Mouse (Mus musculus): ENCODE results near the gene AC131692.1.

Gene AC131692.1

GRCm38 (mm10) chr19:6067724-6068415 lies 26.3 kb upstream of the AC131692.1 start, which contains the start of gene Tm7sf2:
Tm7sf2 (minus strand) TSS chr19:6068373.
- peak; percentile 92 for DNase-seq (ENCODE audit: low read depth)

- DNase-seq (ENCODE audit: low read depth), result peak; percentile 46
Measured at GRCm38 (mm10) chr19:6068951-6069350, 25.3 kb upstream of the AC131692.1 start.

GRCm38 (mm10) chr19:6069851-6070250 lies 24.4 kb upstream of the AC131692.1 start:
- DNase-seq (ENCODE audit: low read depth), result no peak

- peak; percentile 53 for DNase-seq (ENCODE audit: low read depth)
Measured at GRCm38 (mm10) chr19:6070571-6071250, 23.5 kb upstream of the AC131692.1 start.

GRCm38 (mm10) chr19:6071261-6071660 lies 23.0 kb upstream of the AC131692.1 start:
- no peak for DNase-seq (ENCODE audit: low read depth)

GRCm38 (mm10) chr19:6073889-6074288 lies 20.3 kb upstream of the AC131692.1 start:
- no peak for DNase-seq (ENCODE audit: low read depth)

GRCm38 (mm10) chr19:6076564-6077393 lies 17.4 kb upstream of the AC131692.1 start, which contains the start of gene Vps51:
Vps51 (minus strand) TSS chr19:6077231.
- peak; percentile 96 for DNase-seq (ENCODE audit: low read depth)

GRCm38 (mm10) chr19:6079983-6080480 lies 14.2 kb upstream of the AC131692.1 start, which contains the start of gene Tmem262:
Tmem262 (plus strand) TSS chr19:6080033.
- DNase-seq (ENCODE audit: low read depth), result no peak

- DNase-seq (ENCODE audit: low read depth), result no peak
Measured at GRCm38 (mm10) chr19:6082156-6082555, 12.1 kb upstream of the AC131692.1 start, which contains the start of gene Gm28374. Gm28374 (minus strand) TSS chr19:6082256.

GRCm38 (mm10) chr19:6084478-6085248 lies 9.6 kb upstream of the AC131692.1 start, which contains the start of the genes Zfpl1 and Cdca5:
Zfpl1 (minus strand) TSS chr19:6084956.
Cdca5 (plus strand) TSS chr19:6084983.
- DNase-seq (ENCODE audit: low read depth), result peak; percentile 99

GRCm38 (mm10) chr19:6085417-6085879 lies 8.8 kb upstream of the AC131692.1 start:
- DNase-seq (ENCODE audit: low read depth), result peak; percentile 92

- DNase-seq (ENCODE audit: low read depth), result no peak
Measured at GRCm38 (mm10) chr19:6088841-6089240, 5.4 kb upstream of the AC131692.1 start.

- no peak for DNase-seq (ENCODE audit: low read depth)
Measured at GRCm38 (mm10) chr19:6097847-6098246, 3.6 kb downstream of the AC131692.1 start.

- no peak for DNase-seq (ENCODE audit: low read depth)
Measured at GRCm38 (mm10) chr19:6101186-6101585, 7.0 kb downstream of the AC131692.1 start.

GRCm38 (mm10) chr19:6102169-6102853 lies 8.1 kb downstream of the AC131692.1 start:
- DNase-seq (ENCODE audit: low read depth), result no peak

GRCm38 (mm10) chr19:6104476-6104875 lies 10.3 kb downstream of the AC131692.1 start:
- no peak for DNase-seq (ENCODE audit: low read depth)

GRCm38 (mm10) chr19:6105586-6105985 lies 11.4 kb downstream of the AC131692.1 start, which contains the start of gene Naaladl1:
Naaladl1 (plus strand) TSS chr19:6105782.
- no peak for DNase-seq (ENCODE audit: low read depth)

- no peak for DNase-seq (ENCODE audit: low read depth)
Measured at GRCm38 (mm10) chr19:6113116-6113515, 18.9 kb downstream of the AC131692.1 start.

GRCm38 (mm10) chr19:6116113-6116850 lies 22.1 kb downstream of the AC131692.1 start:
- DNase-seq (ENCODE audit: low read depth), result no peak

Data from induced T-regulatory cell, adult 2 months (primary cell).